Mouse (Mus musculus) left cerebral cortex, adult 11 months (tissue): Measurements from ENCODE around the gene Lgals7.
A peak's percentile ranks its signal among the peaks of the same experiment; 100 is the strongest.
"Not testable (repeated sequence)": the region's sequence is repeated elsewhere in the genome, so short reads cannot be mapped to it uniquely, and the experiment has no call there.

Experiments used
- DNase-seq: peaks from one replicate; pipeline ENCODE4 v3.0.0; 2022; ENCODE audit warnings: low spot score

The Lgals7 gene

GRCm38 (mm10) chr7:28877155-28877554, 13.5 kb downstream of the Lgals7 start:
- no peak for DNase-seq

GRCm38 (mm10) chr7:28877856-28878255, 14.2 kb downstream of the Lgals7 start:
- DNase-seq = no peak

GRCm38 (mm10) chr7:28879606-28880005, 16.0 kb downstream of the Lgals7 start:
- DNase-seq = no peak

- DNase-seq = no peak
These were observed 16.9 kb downstream of the Lgals7 start for GRCm38 (mm10) chr7:28880554-28880953.

- no peak for DNase-seq
These were observed 17.5 kb downstream of the Lgals7 start, which contains the start of gene Capn12 for GRCm38 (mm10) chr7:28881199-28881598. TSS of gene Capn12 (plus strand) at chr7:28881422.

- no peak for DNase-seq
These were observed 19.4 kb downstream of the Lgals7 start for GRCm38 (mm10) chr7:28883039-28883438.

GRCm38 (mm10) chr7:28883704-28884103, 20.1 kb downstream of the Lgals7 start:
- not testable (repeated sequence) for DNase-seq

- DNase-seq = no peak
These were observed 22.8 kb downstream of the Lgals7 start for GRCm38 (mm10) chr7:28886486-28886885.

- DNase-seq = no peak
These were observed 25.1 kb downstream of the Lgals7 start for GRCm38 (mm10) chr7:28888701-28889161.

- DNase-seq = no peak
These were observed 28.9 kb downstream of the Lgals7 start for GRCm38 (mm10) chr7:28892601-28893000.

GRCm38 (mm10) chr7:28893643-28894265, 30.1 kb downstream of the Lgals7 start:
- DNase-seq = no peak

- no peak for DNase-seq
These were observed 31.3 kb downstream of the Lgals7 start for GRCm38 (mm10) chr7:28894942-28895341.

- DNase-seq = no peak
These were observed 34.0 kb downstream of the Lgals7 start for GRCm38 (mm10) chr7:28897661-28898060.

- no peak for DNase-seq
These were observed 36.3 kb downstream of the Lgals7 start for GRCm38 (mm10) chr7:28899972-28900371.

GRCm38 (mm10) chr7:28901311-28902125, 37.9 kb downstream of the Lgals7 start:
- DNase-seq = no peak

GRCm38 (mm10) chr7:28902180-28902579, 38.5 kb downstream of the Lgals7 start:
- no peak for DNase-seq

GRCm38 (mm10) chr7:28902809-28903208, 39.2 kb downstream of the Lgals7 start:
- DNase-seq = peak; percentile 69

GRCm38 (mm10) chr7:28903778-28904177, 40.1 kb downstream of the Lgals7 start:
- DNase-seq = peak; percentile 71

- DNase-seq = no peak
These were observed 43.5 kb downstream of the Lgals7 start for GRCm38 (mm10) chr7:28907195-28907594.

GRCm38 (mm10) chr7:28911632-28912031, 48.0 kb downstream of the Lgals7 start:
- no peak for DNase-seq

GRCm38 (mm10) chr7:28913171-28913570, 49.5 kb downstream of the Lgals7 start:
- DNase-seq = no peak
